Mouse (Mus musculus) cerebellum, adult 8-10 months (tissue): Measurements from ENCODE around the gene Por.

Experiments
- DNase-seq: peaks from one replicate; pipeline ENCODE4 v3.0.0; 2022

Por gene

DNA sequence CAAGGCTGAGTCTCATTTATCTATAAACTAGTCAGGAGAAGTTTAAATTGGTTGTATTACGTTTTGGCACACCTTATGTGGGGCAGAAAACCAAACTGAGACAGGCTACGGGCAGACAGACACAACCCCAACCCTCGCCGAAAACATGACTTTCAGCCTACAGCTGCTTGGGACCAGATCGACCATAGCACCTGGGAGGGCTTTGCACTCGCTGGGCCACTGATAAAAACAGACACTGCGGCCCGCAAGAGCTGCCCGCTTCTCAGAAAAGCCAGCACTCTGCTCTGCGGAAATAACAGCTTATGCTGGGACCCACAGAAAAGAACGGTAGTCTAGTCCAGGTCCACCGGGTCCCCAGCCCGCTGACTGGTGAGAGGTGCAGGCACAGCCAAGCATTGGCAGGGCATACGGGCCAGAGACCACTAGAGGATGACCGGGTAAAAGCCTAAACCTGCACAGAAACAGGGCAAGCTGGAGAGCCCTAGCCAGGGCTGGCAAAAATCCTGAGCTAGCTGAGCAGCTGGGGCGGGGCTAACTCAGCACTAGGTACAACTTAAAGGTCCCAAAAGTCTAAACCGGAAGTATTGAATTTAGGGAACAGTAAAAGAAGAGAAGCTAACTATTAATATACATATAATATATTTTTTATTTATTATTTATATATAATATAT lies 12.0 kb upstream of the Por start:
- DNase-seq, result no peak

DNA sequence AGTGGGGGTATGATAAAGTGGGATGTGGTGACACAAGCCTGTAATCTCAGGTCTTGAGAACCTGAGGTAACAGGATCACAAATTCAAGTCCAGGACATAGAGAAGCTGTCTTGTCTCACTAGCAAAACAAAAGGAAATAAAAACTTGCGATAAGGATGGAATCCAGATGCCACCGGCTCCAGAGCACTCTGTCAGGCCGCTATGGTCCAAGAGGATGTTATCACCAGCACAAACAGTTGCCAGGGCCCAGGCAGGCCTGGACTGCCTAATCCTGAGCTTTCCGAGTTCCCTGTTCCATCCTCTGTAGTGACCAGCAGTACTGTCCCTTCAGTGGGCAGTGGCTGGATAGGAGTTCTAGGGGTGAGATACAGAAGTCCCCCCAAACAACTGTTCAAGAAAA lies 9.9 kb upstream of the Por start:
- no peak for DNase-seq

DNA sequence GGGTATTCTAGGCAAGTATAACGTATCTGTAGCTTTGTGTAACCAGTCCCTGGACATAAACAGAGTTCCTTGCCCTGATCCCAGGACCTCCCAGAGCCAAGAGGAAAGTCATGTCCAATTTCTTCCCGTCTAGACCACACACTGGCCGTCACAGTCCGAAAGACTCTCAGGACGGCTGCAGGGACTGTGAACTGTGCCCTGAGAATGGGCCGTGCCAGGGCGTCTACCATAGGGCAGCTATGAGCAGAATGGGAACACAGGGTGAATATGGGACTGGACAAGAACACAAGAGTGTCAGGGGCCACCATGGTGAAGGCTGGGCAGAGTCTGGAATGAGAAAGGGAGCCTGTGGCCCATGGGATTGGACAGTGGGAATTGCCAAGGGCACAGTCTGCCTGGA lies 9.3 kb upstream of the Por start:
- no peak for DNase-seq

- no peak for DNase-seq
Observed at GRCm38 (mm10) chr5:135666890-135667289, 2.9 kb upstream of the Por start.

GRCm38 (mm10) chr5:135668071-135668470 lies 1.8 kb upstream of the Por start:
- no peak for DNase-seq

DNA sequence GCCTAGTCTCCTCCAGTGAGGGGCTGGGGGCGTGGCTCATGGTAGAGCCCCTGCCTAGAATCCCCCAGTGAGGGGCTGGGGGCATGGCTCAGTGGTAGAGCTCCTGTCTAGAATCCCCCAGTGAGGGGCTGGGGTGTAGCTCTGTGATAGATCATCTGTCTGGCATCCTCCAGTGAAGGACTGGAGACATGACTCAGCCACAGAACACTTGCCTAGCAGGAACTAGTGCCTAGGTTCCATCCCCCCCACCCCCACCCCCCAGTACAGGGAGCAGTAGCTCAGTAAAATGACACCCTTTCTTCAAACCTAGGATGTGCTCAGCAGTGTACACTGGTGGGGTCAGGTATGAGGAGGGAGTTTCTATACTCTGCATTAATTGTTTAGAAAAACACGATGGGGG lies 1.0 kb downstream of the Por start:
- no peak for DNase-seq

DNA sequence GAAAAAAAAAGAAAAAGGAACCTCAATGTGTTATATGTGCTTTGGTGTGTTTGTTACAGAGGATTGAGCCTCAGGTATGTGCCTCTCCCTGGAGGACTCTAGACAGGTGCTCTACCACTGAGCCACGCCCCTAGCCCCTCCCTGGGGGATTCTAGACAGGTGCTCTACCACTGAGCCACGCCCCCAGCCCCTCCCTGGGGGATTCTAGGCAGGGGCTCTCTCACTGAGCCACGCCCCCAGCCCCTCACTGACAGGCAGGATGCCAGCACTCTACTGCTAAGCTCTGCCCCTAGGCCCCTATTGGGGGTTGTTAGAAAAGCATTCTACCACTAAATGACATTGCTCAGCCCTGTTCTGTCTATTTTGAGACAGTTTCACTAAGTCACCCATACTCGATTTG lies 2.7 kb downstream of the Por start:
- no peak for DNase-seq

GRCm38 (mm10) chr5:135672980-135673379 lies 3.1 kb downstream of the Por start:
- no peak for DNase-seq

DNA sequence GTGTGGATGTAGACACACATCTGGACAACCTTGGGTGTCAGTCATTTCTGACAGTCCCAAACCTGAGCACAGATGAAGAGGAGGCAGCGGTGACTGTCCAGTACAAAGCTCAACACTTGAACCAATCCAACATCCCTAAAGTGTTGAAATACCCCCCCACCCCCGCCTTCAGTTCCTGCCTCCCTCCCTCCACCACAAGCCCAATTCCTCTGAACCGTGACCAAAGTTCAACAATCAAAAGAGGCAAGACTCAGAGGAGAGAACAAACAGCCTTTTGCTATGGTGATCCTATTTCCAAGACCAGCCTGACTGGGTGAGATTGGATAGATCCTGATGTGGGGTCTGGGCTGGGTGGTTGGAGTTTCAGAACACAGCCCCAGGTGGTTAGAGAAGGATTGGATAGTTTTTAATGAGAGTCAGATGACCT lies 4.5 kb downstream of the Por start:
- DNase-seq, result no peak

DNA sequence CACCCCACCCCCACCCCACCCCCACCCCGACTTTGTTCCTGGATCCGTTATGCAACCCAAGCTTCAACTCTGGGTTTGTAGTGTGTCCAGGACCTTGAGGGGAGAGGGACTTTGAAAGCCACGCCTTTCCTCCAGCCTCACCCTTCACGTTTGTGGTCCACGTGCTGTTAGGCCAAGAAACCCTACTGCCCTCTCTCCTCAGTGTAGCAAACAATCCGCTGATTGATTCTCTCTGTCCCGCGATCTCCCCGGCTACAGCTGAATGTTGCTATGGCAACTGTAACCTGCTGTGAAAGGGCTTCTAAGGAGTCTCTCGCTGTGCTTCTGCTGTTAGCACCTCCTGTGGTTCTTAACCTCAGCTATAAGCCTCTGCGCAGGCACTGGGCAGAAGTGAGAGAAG lies 5.0 kb downstream of the Por start:
- DNase-seq, result peak; percentile 34

DNA sequence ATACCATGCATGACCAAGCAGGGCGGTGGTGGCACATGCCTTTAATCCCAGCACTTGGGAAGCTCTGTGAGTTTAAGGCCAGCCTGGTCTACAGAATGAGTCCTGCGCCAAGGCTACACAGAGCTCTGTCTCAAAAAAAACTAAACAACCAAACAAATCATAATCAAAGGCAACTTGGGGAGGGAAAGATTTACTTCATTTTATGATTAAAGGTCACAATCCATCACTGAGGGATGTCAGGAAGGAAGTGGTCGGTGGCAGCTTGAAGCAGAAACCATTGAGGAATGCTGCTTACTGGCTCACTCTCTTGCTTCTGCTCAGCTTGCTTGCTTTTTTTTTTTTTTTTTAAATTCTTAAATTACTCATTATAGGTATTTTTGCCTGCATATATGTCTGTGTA lies 6.9 kb downstream of the Por start:
- DNase-seq, result no peak

GRCm38 (mm10) chr5:135677251-135677650 lies 7.4 kb downstream of the Por start:
- DNase-seq, result no peak

DNA sequence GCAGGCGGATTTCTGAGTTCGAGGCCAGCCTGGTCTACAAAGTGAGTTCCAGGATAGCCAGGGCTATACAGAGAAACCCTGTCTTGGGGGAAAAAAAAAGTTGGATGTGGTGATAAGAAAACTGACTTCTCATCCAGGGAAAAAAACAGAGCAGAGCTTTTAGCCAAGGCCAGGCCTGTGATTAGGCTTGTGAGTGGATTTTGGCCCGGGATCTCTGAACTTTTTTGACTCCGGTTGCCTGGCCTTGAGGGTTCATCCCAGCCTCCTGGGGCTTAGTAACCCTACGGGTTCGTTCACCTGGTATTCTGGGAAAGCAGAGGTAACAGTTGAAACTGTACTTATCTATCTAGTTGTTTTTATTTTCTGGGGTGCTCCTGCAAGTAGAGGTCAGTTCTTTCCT lies 8.6 kb downstream of the Por start:
- DNase-seq, result no peak

GRCm38 (mm10) chr5:135680967-135681545 lies 11.2 kb downstream of the Por start:
- DNase-seq, result no peak

- no peak for DNase-seq
Observed at GRCm38 (mm10) chr5:135682009-135682408, 12.2 kb downstream of the Por start.

DNA sequence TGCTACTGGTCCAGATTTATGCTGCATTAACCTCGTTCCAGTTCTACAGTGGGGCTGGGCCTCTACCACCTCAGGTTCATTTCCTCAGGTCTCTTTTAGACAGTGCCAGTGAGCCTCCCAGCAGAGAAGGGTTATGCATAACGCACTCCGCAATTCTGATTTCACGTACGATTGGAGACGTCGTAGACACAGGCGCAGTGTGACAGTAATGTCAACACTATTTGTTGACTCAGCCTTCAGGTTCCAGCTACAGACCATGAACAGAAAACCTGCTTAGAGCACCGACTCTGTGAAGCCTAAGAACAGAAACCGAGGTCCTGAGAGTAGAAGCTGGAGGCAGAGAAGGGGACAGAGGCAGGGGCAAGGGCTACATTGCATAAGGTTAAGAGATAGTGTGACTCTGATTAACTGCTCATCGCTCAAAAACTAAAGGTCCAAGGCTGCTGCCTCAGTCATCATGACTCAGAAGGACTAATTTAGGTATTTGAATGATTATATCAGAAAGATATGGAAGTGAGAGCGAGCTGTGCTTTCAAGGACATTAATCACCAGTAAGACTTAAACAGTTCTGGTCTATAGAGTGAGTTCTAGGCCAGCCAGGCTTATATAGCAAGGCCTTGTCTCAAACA lies 13.2 kb downstream of the Por start:
- DNase-seq, result no peak

DNA sequence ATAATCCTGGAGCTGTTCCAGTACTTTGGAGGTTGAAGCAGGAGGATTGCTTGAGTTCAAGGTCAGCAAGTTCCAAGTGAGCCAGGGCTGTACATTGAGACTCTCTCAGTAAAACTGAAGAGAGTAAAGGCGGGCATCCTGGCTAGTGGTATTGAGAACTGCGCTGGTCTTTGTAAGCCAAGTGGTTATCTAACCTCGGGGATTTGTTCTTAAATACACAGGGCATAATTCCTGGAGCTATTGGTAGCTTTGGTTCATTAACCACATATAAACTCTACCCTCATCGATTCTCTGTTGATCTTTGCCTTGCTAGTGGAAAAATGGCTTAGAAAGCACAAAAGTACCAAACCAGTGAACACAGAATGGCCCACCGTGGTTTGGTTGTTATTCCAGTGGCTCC lies 20.6 kb downstream of the Por start:
- no peak for DNase-seq

GRCm38 (mm10) chr5:135691266-135691665 lies 21.4 kb downstream of the Por start:
- DNase-seq, result no peak

- DNase-seq, result no peak
Observed at GRCm38 (mm10) chr5:135693281-135693853, 23.5 kb downstream of the Por start.

- DNase-seq, result no peak
Observed at GRCm38 (mm10) chr5:135695277-135695721, 25.5 kb downstream of the Por start.

DNA sequence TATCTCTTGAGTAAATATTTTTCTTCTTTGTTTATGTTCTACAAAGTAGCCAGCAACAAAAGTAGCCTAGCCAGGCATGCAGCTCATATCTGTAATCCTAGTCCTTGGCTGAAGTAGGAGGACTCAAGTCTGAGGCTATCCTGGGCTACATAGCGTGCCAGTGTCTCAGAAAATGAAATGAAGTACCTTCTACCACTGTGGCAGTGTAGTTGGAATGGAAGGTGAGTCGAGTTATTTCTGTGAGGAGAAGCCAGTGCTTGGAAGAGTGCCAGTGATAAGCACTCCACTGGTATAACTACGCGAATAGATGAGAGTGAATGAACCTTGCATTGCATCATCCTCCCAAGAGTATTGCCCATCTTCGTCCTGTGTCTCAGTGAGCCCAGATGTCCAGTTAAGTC lies 27.9 kb downstream of the Por start:
- no peak for DNase-seq

GRCm38 (mm10) chr5:135701601-135702000 lies 31.8 kb downstream of the Por start:
- no peak for DNase-seq

- DNase-seq, result no peak
Observed at GRCm38 (mm10) chr5:135702190-135702589, 32.4 kb downstream of the Por start.

- no peak for DNase-seq
Observed at GRCm38 (mm10) chr5:135702682-135703192, 32.9 kb downstream of the Por start.
